Mouse (Mus musculus) thymus, postnatal 36 days (tissue): Measurements from ENCODE around the gene Vmn2r10.
"Not testable (repeated sequence)": the region's sequence is repeated elsewhere in the genome, so short reads cannot be mapped to it uniquely, and the experiment has no call there.

ENCODE experiments used
- DNase-seq, 2 experiments: peaks; one replicate each; pipeline ENCODE4 v3.0.0; 2022; ENCODE audit warnings: mixed read lengths in 2 of 2

Gene Vmn2r10

GRCm38 (mm10) chr5:109006427-109006826 lies at the start of gene Vmn2r10:
Gene Vmn2r10 (minus strand): TSS chr5:109006527.
- DNase-seq: not testable (repeated sequence)

- DNase-seq: no peak
These were observed 49.0 kb upstream of the Vmn2r10 start for GRCm38 (mm10) chr5:109055286-109055685.

GRCm38 (mm10) chr5:109032591-109032990 lies 26.3 kb upstream of the Vmn2r10 start:
- no peak for DNase-seq

- DNase-seq: no peak
These were observed 17.4 kb downstream of the Vmn2r10 start for GRCm38 (mm10) chr5:108988924-108989323.
